Mouse (Mus musculus) bone marrow macrophage, adult 2 months (primary cell): Measurements from ENCODE around the gene Sumo1. TPM values are rescaled to one million over a fixed set of nuclear protein-coding genes. Genes with fewer than 3 reads are reported as not detected.
A peak's percentile ranks its signal among the peaks of the same experiment; 100 is the strongest.

Experiments used
- H3K27ac ChIP-seq: 2 replicates; pipeline ENCODE4 v1.5.1; 2012; ENCODE audit warnings: low read depth, low read length; ENCODE audit not compliant: insufficient read depth
- H3K4me1 ChIP-seq: 2 replicates; pipeline ENCODE4 v1.6.1; 2012; ENCODE audit warnings: low read length; ENCODE audit not compliant: control insufficient read depth, insufficient read depth
- H3K4me3 ChIP-seq: 2 replicates; pipeline ENCODE4 v1.5.1; 2012; ENCODE audit warnings: mild to moderate bottlenecking, low read length, moderate library complexity; ENCODE audit not compliant: insufficient read depth
- CTCF ChIP-seq: IDR thresholded peaks from 2 replicates; pipeline ENCODE4 v1.5.1; 2012; ENCODE audit warnings: low read depth, mild to moderate bottlenecking, low read length, moderate library complexity
- POLR2A ChIP-seq: IDR thresholded peaks from 2 replicates; pipeline ENCODE4 v1.6.1; 2012; ENCODE audit warnings: mild to moderate bottlenecking, low read depth, low read length, borderline replicate concordance
- polyA plus RNA-seq: library from polyadenylated mRNA; stranded (reverse); fragments of >200 nt; gene quantifications from 2 replicates; pipeline ENCODE4 v1.2.4, GENCODE M21; 2012; ENCODE audit not compliant: missing spikeins, insufficient read depth, insufficient read length

The Sumo1 gene
- polyA plus RNA-seq = 176 and 195 TPM in 2 replicates

DNA sequence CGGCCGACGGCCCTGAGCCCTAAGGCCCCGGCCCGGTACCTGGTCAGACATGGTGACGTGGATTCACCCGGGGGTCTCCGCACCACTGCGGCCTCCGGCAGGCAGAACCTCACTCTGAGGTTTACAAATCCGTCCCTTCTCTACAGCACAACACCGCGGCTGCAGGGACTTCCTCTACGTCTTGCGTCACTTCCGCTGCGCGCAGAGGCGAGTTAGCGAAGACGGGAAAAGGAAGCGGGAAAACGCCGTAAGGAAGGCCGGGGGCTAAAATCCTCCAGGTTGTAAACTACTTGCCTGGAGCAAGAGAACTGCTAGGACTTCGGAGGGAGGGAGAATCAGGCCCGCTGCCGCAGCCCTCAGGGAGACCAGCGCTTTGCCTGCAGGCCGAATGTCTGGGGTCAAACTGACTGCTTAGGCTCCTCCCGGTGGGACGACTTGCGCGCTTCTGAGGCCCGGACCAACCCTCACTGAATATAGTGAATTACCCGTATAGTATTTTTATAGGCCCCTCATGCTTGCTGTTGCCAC, at the start of gene Sumo1:
Gene Sumo1, minus strand, starts transcription at position 194 of the 528 bp plus-strand sequence.
- TF ChIP-seq CTCF (no peak), POLR2A (no peak; the same call in 1 of the 2 replicates)
- Histone ChIP-seq H3K27ac (peak within 1 kb of the TSS; percentile 85), H3K4me1 (peaks cover 13% of the 10 kb centered on the region; the same call in 1 of the 2 replicates), H3K4me3 (peak within 1 kb of the TSS; percentile 97)

GRCm38 (mm10) chr1:59719900-59720299, 49.3 kb upstream of the Sumo1 start:
- no peak overlapping the region for H3K4me3 ChIP-seq
- peak overlapping the region; percentile 7; the same call in 1 of the 2 replicates for H3K27ac ChIP-seq
- H3K4me1 ChIP-seq = peaks cover 7% of the 10 kb centered on the region; the same call in 1 of the 2 replicates
- TF ChIP-seq POLR2A (no peak), CTCF (no peak)

GRCm38 (mm10) chr1:59701766-59702165, 31.1 kb upstream of the Sumo1 start:
- H3K27ac ChIP-seq = no peak overlapping the region

DNA sequence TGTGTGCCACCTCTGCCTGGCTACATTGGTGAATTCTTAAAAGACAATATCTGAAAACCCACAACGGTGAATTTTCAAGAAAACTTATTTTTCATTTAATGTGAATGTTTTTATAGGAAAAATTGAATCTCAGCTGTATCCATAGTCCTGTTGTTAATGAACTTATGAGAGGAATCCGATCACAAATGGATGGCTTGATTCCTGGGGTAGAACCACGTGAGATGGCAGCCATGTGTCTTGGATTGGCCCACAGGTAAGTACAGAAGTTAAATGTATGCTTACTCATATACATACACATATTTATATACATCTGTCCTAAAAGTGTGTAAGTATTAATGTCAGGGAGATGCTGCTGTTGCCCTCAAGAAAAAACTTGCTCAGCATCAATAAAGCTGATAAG, 27.6 kb upstream of the Sumo1 start:
- no peak overlapping the region for H3K4me3 ChIP-seq
- no peak for TF ChIP-seq POLR2A
- no peak for TF ChIP-seq CTCF
- H3K4me1 ChIP-seq = peaks cover 2% of the 10 kb centered on the region; the same call in 1 of the 2 replicates
- no peak overlapping the region for H3K27ac ChIP-seq

More at GRCm38 (mm10) chr1:59701766-59702165, 31.1 kb upstream of the Sumo1 start:
- peaks cover 12% of the 10 kb centered on the region for H3K4me1 ChIP-seq
- no peak overlapping the region for H3K4me3 ChIP-seq
- TF ChIP-seq CTCF (no peak), POLR2A (no peak)

DNA sequence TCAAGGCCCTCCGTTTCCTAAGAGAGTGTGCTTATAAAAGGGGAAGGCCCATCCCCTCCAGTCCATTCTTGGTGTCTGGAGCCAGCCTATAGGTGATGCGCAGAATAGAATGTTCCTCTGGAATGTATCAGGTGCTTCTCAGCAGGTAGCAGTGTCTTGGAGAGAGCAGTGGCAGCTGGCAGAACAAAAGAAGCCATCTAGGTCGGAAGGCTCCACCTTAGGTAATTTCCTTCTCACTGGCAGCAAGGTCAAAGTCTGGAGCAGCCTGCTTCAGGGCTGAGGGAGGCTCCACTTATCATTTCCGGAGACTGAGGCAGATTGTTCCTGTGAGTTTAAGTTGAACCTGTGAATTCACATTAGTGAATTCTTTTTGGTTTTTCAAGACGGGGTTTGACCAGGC, 27.1 kb upstream of the Sumo1 start:
- Histone ChIP-seq H3K4me3 (no peak overlapping the region), H3K4me1 (no peaks in the 10 kb centered on the region), H3K27ac (no peak overlapping the region)
- TF ChIP-seq CTCF = no peak
- TF ChIP-seq POLR2A = no peak

- TF ChIP-seq CTCF = no peak
- no peak for TF ChIP-seq POLR2A
- Histone ChIP-seq H3K4me1 (peaks cover 2% of the 10 kb centered on the region; the same call in 1 of the 2 replicates), H3K4me3 (no peak overlapping the region), H3K27ac (no peak overlapping the region)
Measured at GRCm38 (mm10) chr1:59690467-59690866, 19.8 kb upstream of the Sumo1 start.

GRCm38 (mm10) chr1:59687493-59687892, 16.9 kb upstream of the Sumo1 start:
- H3K27ac ChIP-seq = no peak overlapping the region
- H3K4me1 ChIP-seq = peaks cover 2% of the 10 kb centered on the region; the same call in 1 of the 2 replicates
- TF ChIP-seq CTCF (no peak), POLR2A (no peak)
- peak overlapping the region; percentile 13; the same call in 1 of the 2 replicates for H3K4me3 ChIP-seq

- Histone ChIP-seq H3K27ac (peak within 1 kb of the TSS; percentile 82), H3K4me3 (peak within 1 kb of the TSS; percentile 97), H3K4me1 (peaks cover 2% of the 10 kb centered on the region; the same call in 1 of the 2 replicates)
- TF ChIP-seq POLR2A (peak; percentile 43; the same call in 1 of the 2 replicates), CTCF (no peak)
Measured at GRCm38 (mm10) chr1:59684819-59685755, 14.5 kb upstream of the Sumo1 start, which contains the start of gene Nop58. Gene Nop58 (plus strand): TSS chr1:59684971.

DNA sequence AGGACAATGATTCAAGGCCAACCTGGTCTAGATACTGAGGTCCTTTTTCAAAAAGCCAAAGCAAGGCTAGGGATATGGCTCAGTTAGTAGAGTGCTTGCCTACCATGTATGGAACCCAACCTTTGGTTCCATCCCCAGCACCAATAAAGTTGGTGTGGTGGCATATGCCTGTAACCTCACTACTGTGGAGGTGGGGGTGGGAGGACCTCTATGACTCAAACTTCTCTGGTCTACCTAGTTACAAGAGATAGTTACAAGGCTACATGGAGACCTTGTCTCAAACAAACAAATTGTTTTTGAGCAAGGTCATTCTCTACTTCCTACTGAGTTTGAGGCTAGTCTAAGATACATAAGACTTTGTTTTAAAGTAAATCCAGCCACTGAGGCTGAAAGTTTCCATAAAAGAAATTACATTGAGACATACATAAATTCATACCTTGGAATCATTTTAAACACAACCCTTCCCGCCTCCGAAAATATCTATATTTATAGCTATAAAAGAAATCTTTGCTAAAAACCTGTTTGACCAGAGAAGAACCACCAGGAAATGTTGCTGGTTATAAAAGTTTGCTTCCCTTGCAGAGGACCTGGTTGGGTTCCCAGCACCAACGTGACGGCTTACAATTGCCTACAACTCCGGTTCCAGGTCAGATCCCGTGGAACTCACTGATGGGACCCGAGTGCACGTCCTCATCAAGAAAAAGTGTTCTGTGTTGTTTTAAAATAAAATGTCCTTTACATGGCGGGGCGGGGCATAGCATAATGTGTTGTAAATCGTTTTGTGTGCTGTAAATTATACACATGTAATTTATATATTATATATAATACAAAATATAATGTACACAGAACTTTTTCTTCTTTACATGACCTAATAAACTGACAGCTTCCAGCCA, 13.5 kb upstream of the Sumo1 start:
- peaks cover 2% of the 10 kb centered on the region; the same call in 1 of the 2 replicates for H3K4me1 ChIP-seq
- H3K4me3 ChIP-seq = peak overlapping the region; percentile 41
- no peak for TF ChIP-seq POLR2A
- no peak for TF ChIP-seq CTCF
- peak overlapping the region; percentile 44 for H3K27ac ChIP-seq

DNA sequence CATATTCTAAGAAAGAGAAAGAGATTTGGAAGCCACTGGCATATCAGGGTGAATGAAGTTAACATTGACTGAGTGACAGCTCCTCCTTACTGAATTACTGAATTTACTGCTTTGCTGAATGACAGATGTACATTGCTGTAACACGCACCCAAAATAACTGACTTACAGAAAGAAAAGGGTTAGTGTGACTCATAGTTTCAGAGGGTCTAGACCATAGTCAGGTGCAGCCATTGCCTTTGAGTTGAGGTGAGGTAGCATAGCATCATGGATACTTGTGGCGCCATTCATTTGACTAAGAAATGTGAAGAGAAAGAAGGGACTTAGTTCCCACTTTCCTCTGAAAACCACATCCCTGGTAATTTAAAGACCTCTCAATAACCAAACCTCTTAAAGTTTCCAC, 3.0 kb upstream of the Sumo1 start:
- Histone ChIP-seq H3K4me3 (no peak overlapping the region), H3K4me1 (peaks cover 5% of the 10 kb centered on the region; the same call in 1 of the 2 replicates), H3K27ac (no peak overlapping the region)
- TF ChIP-seq CTCF (no peak), POLR2A (no peak)
